Comparison of ENCODE assay signal across 8 mouse cellular contexts in the genomic region with DNA sequence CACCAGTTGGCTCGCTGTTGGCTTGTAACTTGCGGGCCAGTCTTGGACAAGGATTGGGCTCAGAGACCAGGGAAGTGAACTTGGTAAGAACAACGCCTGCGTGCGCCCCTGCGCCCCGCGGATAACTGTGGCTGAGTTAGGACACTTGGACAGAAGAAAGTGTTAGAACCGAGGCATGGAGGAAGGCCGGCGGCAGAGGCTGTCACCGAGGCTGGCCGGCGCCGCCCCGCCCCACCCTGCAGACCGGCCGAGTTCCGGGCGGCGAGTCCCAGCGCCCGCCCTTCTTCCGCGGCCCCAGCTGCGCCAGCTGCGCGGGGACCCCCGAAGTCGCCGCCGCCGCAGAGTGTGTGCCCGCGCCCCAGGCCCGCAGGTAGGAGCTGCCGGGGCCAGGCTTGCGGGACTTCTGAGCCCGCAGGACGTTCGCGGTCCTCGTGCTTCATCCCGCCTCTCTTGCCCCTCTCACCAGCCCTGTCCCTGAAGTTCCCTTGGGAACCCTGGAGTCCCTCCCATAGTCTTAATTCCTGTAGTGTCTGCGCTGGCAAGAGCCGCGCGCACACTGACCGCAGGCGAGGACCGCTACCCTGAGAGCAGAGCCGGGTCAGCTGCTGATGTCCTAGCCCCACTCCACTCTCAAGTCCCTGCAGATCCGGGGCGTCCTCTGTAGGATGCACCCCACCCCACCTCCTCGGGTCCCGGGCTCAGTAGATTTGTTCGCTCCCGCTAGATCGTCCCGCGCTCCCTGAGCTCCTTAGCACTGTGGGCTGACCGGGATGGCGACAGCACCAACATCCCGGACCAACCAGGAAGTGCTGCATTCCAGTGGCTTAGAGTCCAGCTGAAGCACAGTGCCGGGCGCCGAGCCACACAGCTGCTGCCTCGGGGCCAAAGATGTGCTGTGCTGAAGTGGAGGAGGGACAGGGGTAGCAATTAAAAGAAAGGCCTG. TPM values are rescaled to one million over a fixed set of nuclear protein-coding genes. Genes with fewer than 3 reads are reported as not detected.
DNase-seq lines count a peak whose midpoint lies in the region; ATAC-seq and TF ChIP-seq lines count a peak whose summit lies in the region.

A gene (plus strand): TSS at position 315 of the 943 bp plus-strand sequence.

- peak within 1 kb of the TSS; percentile 58 for H3K9ac ChIP-seq in hindbrain, embryonic 11.5 days (ENCODE audit: low read depth, low read length)
- H3K9ac ChIP-seq in lung, postnatal 0 days (replicated peaks; ENCODE audit: low read depth), result peak within 1 kb of the TSS; percentile 48

- H3K36me3 ChIP-seq in hindbrain, embryonic 11.5 days (ENCODE audit: control insufficient read depth, insufficient read depth, low read length), result no peaks in the 10 kb centered on the region
- no peaks in the 10 kb centered on the region for H3K36me3 ChIP-seq in lung, postnatal 0 days (ENCODE audit: insufficient read depth, low read length)

- no peak for TF ChIP-seq CTCF in lung, postnatal 0 days (IDR thresholded peaks at IDR 0.05)

- H3K4me2 ChIP-seq in hindbrain, embryonic 11.5 days (replicated peaks; ENCODE audit: low read depth, low read length), result peak within 1 kb of the TSS; percentile 97
- H3K4me2 ChIP-seq in lung, postnatal 0 days (replicated peaks; ENCODE audit: low read depth, low read length), result peak within 1 kb of the TSS; percentile 94

- H3K27me3 ChIP-seq in hindbrain, embryonic 11.5 days (ENCODE audit: control insufficient read depth, insufficient read depth, low read length), result no peaks in the 10 kb centered on the region
- no peaks in the 10 kb centered on the region for H3K27me3 ChIP-seq in lung, postnatal 0 days (replicated peaks; ENCODE audit: insufficient read depth, low read length)

- H3K4me3 ChIP-seq in hindbrain, embryonic 11.5 days (ENCODE audit: low read depth, low read length), result peak within 1 kb of the TSS; percentile 60
- H3K4me3 ChIP-seq in lung, postnatal 0 days (ENCODE audit: low read depth, low read length), result peak within 1 kb of the TSS; percentile 67

- H3K9me3 ChIP-seq in hindbrain, embryonic 11.5 days (ENCODE audit: control insufficient read depth, low read length), result no peaks in the 10 kb centered on the region
- H3K9me3 ChIP-seq in lung, postnatal 0 days (ENCODE audit: low read length), result no peaks in the 10 kb centered on the region

- WGBS in hindbrain, embryonic 11.5 days, result under 1% methylated on average over 59 of the region's 68 CpGs
- WGBS in lung, postnatal 0 days, result 2% methylated on average over 56 of the region's 68 CpGs

- peak; percentile 61 for DNase-seq in R1 (ENCODE audit: low read depth, low spot score)
- peak; percentile 21 to 35 for DNase-seq in cerebellum, postnatal 14 days
- DNase-seq in frontal cortex, postnatal 25 days (ENCODE audit: low spot score in 2 of 2), result peak; percentile 28
- peak; percentile 64 for DNase-seq in hindbrain, embryonic 11.5 days (ENCODE audit: low spot score)
- DNase-seq in layer of hippocampus, postnatal 10 days (ENCODE audit: low spot score in 2 of 2), result peak; percentile 44 to 58
- DNase-seq in lung, postnatal 0 days (ENCODE audit: low spot score), result peak; percentile 89
- peak; percentile 68 for DNase-seq in ovary, adult 18-20 months (ENCODE audit: low spot score)
- DNase-seq in urinary bladder, postnatal 25 days (ENCODE audit: low spot score), result peak; percentile 70

- peaks cover 2% of the 10 kb centered on the region; the same call in 1 of the 2 replicates for H3K4me1 ChIP-seq in hindbrain, embryonic 11.5 days (replicated peaks; ENCODE audit: control insufficient read depth, insufficient read depth, low read length)
- peaks cover 7% of the 10 kb centered on the region; the same call in 1 of the 2 replicates for H3K4me1 ChIP-seq in lung, postnatal 0 days (ENCODE audit: insufficient read depth, low read depth, low read length)

- TF ChIP-seq EP300 in lung, postnatal 0 days (IDR thresholded peaks at IDR 0.05), result no peak

- peak; percentile 87 for ATAC-seq in hindbrain, embryonic 11.5 days (ENCODE audit: low FRiP score)
- peak; percentile 91 for ATAC-seq in lung, postnatal 0 days

- H3K27ac ChIP-seq in hindbrain, embryonic 11.5 days (ENCODE audit: low read depth, low read length), result no peak within 1 kb of the TSS
- peak within 1 kb of the TSS; percentile 92 for H3K27ac ChIP-seq in lung, postnatal 0 days (ENCODE audit: low read length)

RNA-seq across cellular contexts. Expression of the gene that starts here (rescaled TPM):
- polyA plus RNA-seq in hindbrain, embryonic 11.5 days (2014; fragmentation: Nextera tagmentation; extraction: Ambion mirVana), result 3.9 and 4.5 TPM in 2 replicates
- total RNA-seq in layer of hippocampus, postnatal 10 days (2021), result 10 to 100 TPM in 1 of 2 experiments, 1 to 10 TPM in 1; 8.7 to 11.6 TPM
- 10.2 and 13.4 TPM in 2 replicates for polyA plus RNA-seq in lung, postnatal 0 days (2015; fragmentation: Nextera tagmentation; extraction: Ambion mirVana)

Comparison
In these comparisons a context has a peak if more than half of its experiments do, and no peak if none do; other contexts are left out.
1. DNase-seq: peak in every context shown above with its lines; median percentile 89 in lung, postnatal 0 days; 70 in urinary bladder, postnatal 25 days; 68 in ovary, adult 18-20 months; 64 in hindbrain, embryonic 11.5 days; 61 in R1; 51 in layer of hippocampus, postnatal 10 days; 28 in cerebellum, postnatal 14 days; 28 in frontal cortex, postnatal 25 days.